ENCODE assay signal across 18 mouse cellular contexts in the genomic region with DNA sequence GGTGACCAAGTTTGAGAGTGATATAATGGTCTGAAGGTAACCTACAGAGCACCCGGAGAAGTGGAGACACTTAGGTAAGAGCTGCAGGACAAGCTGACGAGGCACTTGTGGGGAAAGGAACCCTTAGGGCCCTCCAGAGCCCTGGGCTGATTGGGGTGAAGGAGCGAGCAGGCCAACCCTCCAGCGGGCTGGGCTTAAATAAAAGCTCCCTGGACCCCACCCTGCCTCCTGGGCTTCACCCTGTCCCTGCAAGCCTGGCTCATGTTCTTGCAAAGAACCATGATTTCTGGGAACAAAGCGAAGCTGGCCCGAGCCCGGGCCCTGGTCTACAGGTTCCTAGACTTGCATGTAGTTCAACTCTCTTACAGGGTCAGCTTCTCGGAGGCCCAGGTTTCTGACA. TPM values are rescaled to one million over a fixed set of nuclear protein-coding genes. Genes with fewer than 3 reads are reported as not detected.
DNase-seq lines count a peak whose midpoint lies in the region; ATAC-seq and TF ChIP-seq lines count a peak whose summit lies in the region.
"Had no signal": no experiment of that assay in that cellular context is flagged by ENCODE, and none has a peak within 500 bp of the region (broad histone marks: within the 10 kb centered on the region; RNA-seq: fewer than 3 reads in every experiment).

No protein-coding gene starts in this region.

- intact Hi-C loops in heart, adult 2 months (cut with DNase I) = no loop called here

- no peak overlapping the region for H3K4me2 ChIP-seq in heart, embryonic 12.5 days
- H3K4me2 ChIP-seq in lung, embryonic 14.5 days = no peak overlapping the region
- H3K4me2 ChIP-seq in embryonic facial prominence, embryonic 13.5 days = no peak overlapping the region
- H3K4me2 ChIP-seq in stomach, embryonic 15.5 days = no peak overlapping the region

- no peak for TF ChIP-seq EP300 in heart, adult 2 months (IDR thresholded peaks at IDR 0.05; ENCODE audit: insufficient read depth, low read depth, low read length)

- 78% methylated on average over 8 of the region's 8 CpGs for WGBS in heart, adult 2 months
- WGBS in heart, embryonic 12.5 days = 79% methylated on average over 8 of the region's 8 CpGs
- WGBS in lung, embryonic 14.5 days = 70% methylated on average over 8 of the region's 8 CpGs
- 77% methylated on average over 8 of the region's 8 CpGs for WGBS in embryonic facial prominence, embryonic 13.5 days
- 69% methylated on average over 8 of the region's 8 CpGs for WGBS in stomach, embryonic 15.5 days

- H3K27ac ChIP-seq in heart, adult 2 months = peak overlapping the region; percentile 34
- H3K27ac ChIP-seq in heart, embryonic 12.5 days (ENCODE audit: poor library complexity, severe bottlenecking) = no peak overlapping the region
- peak overlapping the region; percentile 22; the same call in 1 of the 2 replicates for H3K27ac ChIP-seq in lung, embryonic 14.5 days (ENCODE audit: low read depth)
- peak overlapping the region; percentile 4 for H3K27ac ChIP-seq in embryonic facial prominence, embryonic 13.5 days
- H3K27ac ChIP-seq in stomach, embryonic 15.5 days = peak overlapping the region; percentile 85
- H3K27ac ChIP-seq: liver, embryonic 14.5 days had no signal

- ATAC-seq in heart, embryonic 12.5 days (ENCODE audit: insufficient number of reproducible peaks, low FRiP score) = no peak
- ATAC-seq in lung, embryonic 14.5 days (ENCODE audit: insufficient read depth) = no peak
- ATAC-seq in embryonic facial prominence, embryonic 13.5 days (ENCODE audit: insufficient number of reproducible peaks, insufficient read depth, low FRiP score, low TSS enrichment, low read depth) = no peak
- ATAC-seq in stomach, embryonic 15.5 days (ENCODE audit: insufficient read depth, low FRiP score, low read depth) = no peak
- no peak for ATAC-seq in megakaryocyte-erythroid progenitor cell, adult 5-6 weeks (replicated peaks; ENCODE audit: low FRiP score, low TSS enrichment, poor library complexity, severe bottlenecking)
- ATAC-seq: hindbrain, embryonic 16.5 days; midbrain, embryonic 16.5 days had no signal

- no peak overlapping the region for H3K9ac ChIP-seq in heart, adult 2 months (ENCODE audit: low read depth, low read length)
- H3K9ac ChIP-seq in heart, embryonic 12.5 days = no peak overlapping the region
- H3K9ac ChIP-seq in lung, embryonic 14.5 days = no peak overlapping the region
- H3K9ac ChIP-seq in embryonic facial prominence, embryonic 13.5 days = no peak overlapping the region
- no peak overlapping the region for H3K9ac ChIP-seq in stomach, embryonic 15.5 days
- H3K9ac ChIP-seq: liver, embryonic 14.5 days had no signal

- no peak for DNase-seq in heart, adult 2 months
- DNase-seq in lung, embryonic 14.5 days = no peak
- DNase-seq in lung, postnatal 36 days = no peak
- no peak for DNase-seq in right cerebral cortex, postnatal 14 days
- DNase-seq: adrenal gland, adult 2 months; cerebellum, adult 11 months; cerebellum, postnatal 25 days; kidney, adult 9 months; spleen, adult 18-20 months; thymus, adult 18-20 months had no signal

- no peak overlapping the region for H3K4me3 ChIP-seq in heart, adult 2 months
- H3K4me3 ChIP-seq in heart, embryonic 12.5 days = no peak overlapping the region
- no peak overlapping the region for H3K4me3 ChIP-seq in lung, embryonic 14.5 days (ENCODE audit: low read depth, low read length)
- H3K4me3 ChIP-seq in embryonic facial prominence, embryonic 13.5 days = no peak overlapping the region
- no peak overlapping the region for H3K4me3 ChIP-seq in stomach, embryonic 15.5 days (replicated peaks)

- TF ChIP-seq CTCF in heart, adult 2 months (IDR thresholded peaks at IDR 0.05) = no peak
- no peak for TF ChIP-seq CTCF in lung, embryonic 14.5 days (IDR thresholded peaks at IDR 0.05; ENCODE audit: low read depth)

- no peak for TF ChIP-seq POLR2A in heart, adult 2 months (IDR thresholded peaks at IDR 0.05; ENCODE audit: insufficient read depth, low read depth, low read length)

- peaks cover 41% of the 10 kb centered on the region for H3K4me1 ChIP-seq in heart, adult 2 months (ENCODE audit: control insufficient read depth, insufficient read depth, low read length)
- H3K4me1 ChIP-seq in heart, embryonic 12.5 days (replicated peaks) = peaks cover 57% of the 10 kb centered on the region
- H3K4me1 ChIP-seq in lung, embryonic 14.5 days (ENCODE audit: insufficient read depth) = peaks cover 16% of the 10 kb centered on the region
- peaks cover 72% of the 10 kb centered on the region for H3K4me1 ChIP-seq in embryonic facial prominence, embryonic 13.5 days
- H3K4me1 ChIP-seq in stomach, embryonic 15.5 days = peaks cover 55% of the 10 kb centered on the region

- no peaks in the 10 kb centered on the region for H3K9me3 ChIP-seq in heart, embryonic 12.5 days (replicated peaks)
- H3K9me3 ChIP-seq in lung, embryonic 14.5 days (ENCODE audit: low read depth, low read length) = no peaks in the 10 kb centered on the region
- H3K9me3 ChIP-seq in embryonic facial prominence, embryonic 13.5 days = no peaks in the 10 kb centered on the region
- no peaks in the 10 kb centered on the region for H3K9me3 ChIP-seq in stomach, embryonic 15.5 days

- no peaks in the 10 kb centered on the region for H3K27me3 ChIP-seq in heart, adult 2 months (ENCODE audit: control insufficient read depth, insufficient read depth, low read length)
- H3K27me3 ChIP-seq in heart, embryonic 12.5 days (replicated peaks) = no peaks in the 10 kb centered on the region
- H3K27me3 ChIP-seq in lung, embryonic 14.5 days (ENCODE audit: insufficient read depth, low read length) = no peaks in the 10 kb centered on the region
- H3K27me3 ChIP-seq in embryonic facial prominence, embryonic 13.5 days = no peaks in the 10 kb centered on the region
- no peaks in the 10 kb centered on the region for H3K27me3 ChIP-seq in stomach, embryonic 15.5 days (replicated peaks)

- H3K36me3 ChIP-seq in heart, adult 2 months (ENCODE audit: control insufficient read depth, insufficient read depth, low read length) = no peaks in the 10 kb centered on the region
- no peaks in the 10 kb centered on the region for H3K36me3 ChIP-seq in heart, embryonic 12.5 days
- no peaks in the 10 kb centered on the region for H3K36me3 ChIP-seq in lung, embryonic 14.5 days (ENCODE audit: insufficient read depth)
- H3K36me3 ChIP-seq in embryonic facial prominence, embryonic 13.5 days = no peaks in the 10 kb centered on the region
- H3K36me3 ChIP-seq in stomach, embryonic 15.5 days = no peaks in the 10 kb centered on the region

- no peaks in the 10 kb centered on the region for H3K79me2 ChIP-seq in heart, adult 2 months (replicated peaks; ENCODE audit: control insufficient read depth, insufficient read depth, low read length)

RNA-seq across cellular contexts. Expression of gene Sema4c, which starts 15.4 kb away (rescaled TPM):
- 10 to 100 TPM; 10.6 to 11.1 TPM for total RNA-seq in heart, adult 2 months (2021)
- polyA plus RNA-seq in heart, adult 2 months (2012; rRNA removed) = 12.7 and 15.2 TPM in 2 replicates
- polyA plus RNA-seq in heart, embryonic 12.5 days (2016; fragmentation: Nextera tagmentation; extraction: Ambion mirVana) = 11.9 and 13.3 TPM in 2 replicates
- 2.2 and 2.7 TPM in 2 replicates for polyA plus RNA-seq in lung, embryonic 14.5 days (2014; fragmentation: Nextera tagmentation; extraction: Ambion mirVana)
- 22.5 and 24.2 TPM in 2 replicates for polyA plus RNA-seq in embryonic facial prominence, embryonic 13.5 days (2015; fragmentation: Nextera tagmentation; extraction: Ambion mirVana)
- 13.6 and 15.0 TPM in 2 replicates for polyA plus RNA-seq in stomach, embryonic 15.5 days (2015; fragmentation: Nextera tagmentation; extraction: Ambion mirVana)
- 0.17 and 1.6 TPM in 2 replicates for total RNA-seq in megakaryocyte-erythroid progenitor cell, adult 5-6 weeks (2014; fragmentation: Nextera tagmentation)
- 0.50 and 0.70 TPM in 2 replicates for total RNA-seq in megakaryocyte-erythroid progenitor cell, adult 5-6 weeks (2017)

RNA-seq across cellular contexts. Expression of gene Ankrd39, which starts 26.3 kb away (rescaled TPM):
- total RNA-seq in heart, adult 2 months (2021) = 1 to 10 TPM; 6.2 to 6.3 TPM
- 11.1 TPM in 2 replicates for polyA plus RNA-seq in heart, adult 2 months (2012; rRNA removed)
- 23.1 and 24.4 TPM in 2 replicates for polyA plus RNA-seq in heart, embryonic 12.5 days (2016; fragmentation: Nextera tagmentation; extraction: Ambion mirVana)
- 18.9 and 19.9 TPM in 2 replicates for polyA plus RNA-seq in lung, embryonic 14.5 days (2014; fragmentation: Nextera tagmentation; extraction: Ambion mirVana)
- 27.3 and 28.6 TPM in 2 replicates for polyA plus RNA-seq in embryonic facial prominence, embryonic 13.5 days (2015; fragmentation: Nextera tagmentation; extraction: Ambion mirVana)
- 24.9 and 27.2 TPM in 2 replicates for polyA plus RNA-seq in stomach, embryonic 15.5 days (2015; fragmentation: Nextera tagmentation; extraction: Ambion mirVana)
- total RNA-seq in megakaryocyte-erythroid progenitor cell, adult 5-6 weeks (2014; fragmentation: Nextera tagmentation) = 7.7 and 9.3 TPM in 2 replicates
- total RNA-seq in megakaryocyte-erythroid progenitor cell, adult 5-6 weeks (2017) = 3.1 and 4.0 TPM in 2 replicates

RNA-seq across cellular contexts. Expression of gene Gm42417, which starts 34.3 kb away (rescaled TPM):
- total RNA-seq in heart, adult 2 months (2021) = 100 to 1,000 TPM; 148 to 172 TPM
- 0.09 TPM in 1 of 2 replicates, not detected in the other for polyA plus RNA-seq in heart, adult 2 months (2012; rRNA removed)
- 0.40 TPM in 1 of 2 replicates, not detected in the other for polyA plus RNA-seq in heart, embryonic 12.5 days (2016; fragmentation: Nextera tagmentation; extraction: Ambion mirVana)
- not detected in 2 replicates for polyA plus RNA-seq in lung, embryonic 14.5 days (2014; fragmentation: Nextera tagmentation; extraction: Ambion mirVana)
- not detected in 2 replicates for polyA plus RNA-seq in embryonic facial prominence, embryonic 13.5 days (2015; fragmentation: Nextera tagmentation; extraction: Ambion mirVana)
- not detected in 2 replicates for polyA plus RNA-seq in stomach, embryonic 15.5 days (2015; fragmentation: Nextera tagmentation; extraction: Ambion mirVana)
- 2.4 TPM in 1 of 2 replicates, not detected in the other for total RNA-seq in megakaryocyte-erythroid progenitor cell, adult 5-6 weeks (2014; fragmentation: Nextera tagmentation)
- total RNA-seq in megakaryocyte-erythroid progenitor cell, adult 5-6 weeks (2017) = 0.61 TPM in 1 of 2 replicates, not detected in the other
- total RNA-seq: adrenal gland, adult 2 months; left cerebral cortex, postnatal 36 days had no signal
- polyA plus RNA-seq: adrenal gland, adult 2 months; liver, embryonic 14.5 days had no signal

RNA-seq across cellular contexts. Expression of gene Ankrd23, which starts 36.8 kb away (rescaled TPM):
- total RNA-seq in heart, adult 2 months (2021) = 100 to 1,000 TPM; 310 to 338 TPM
- polyA plus RNA-seq in heart, adult 2 months (2012; rRNA removed) = 397 and 412 TPM in 2 replicates
- polyA plus RNA-seq in heart, embryonic 12.5 days (2016; fragmentation: Nextera tagmentation; extraction: Ambion mirVana) = 14.9 and 16.8 TPM in 2 replicates
- 11.6 and 11.7 TPM in 2 replicates for polyA plus RNA-seq in lung, embryonic 14.5 days (2014; fragmentation: Nextera tagmentation; extraction: Ambion mirVana)
- polyA plus RNA-seq in embryonic facial prominence, embryonic 13.5 days (2015; fragmentation: Nextera tagmentation; extraction: Ambion mirVana) = 23.7 and 24.1 TPM in 2 replicates
- 19.5 and 20.5 TPM in 2 replicates for polyA plus RNA-seq in stomach, embryonic 15.5 days (2015; fragmentation: Nextera tagmentation; extraction: Ambion mirVana)
- total RNA-seq in megakaryocyte-erythroid progenitor cell, adult 5-6 weeks (2014; fragmentation: Nextera tagmentation) = 2.5 and 10.5 TPM in 2 replicates
- 0.30 and 8.3 TPM in 2 replicates for total RNA-seq in megakaryocyte-erythroid progenitor cell, adult 5-6 weeks (2017)
